Mouse (Mus musculus): Measurements from ENCODE around the gene St3gal5. TPM values are rescaled to one million over a fixed set of nuclear protein-coding genes. Genes with fewer than 3 reads are reported as not detected.

Gene St3gal5
- total and polyA plus RNA-seq, 3 experiments: 4.0 to 21.4 (median 19.8) TPM

DNA sequence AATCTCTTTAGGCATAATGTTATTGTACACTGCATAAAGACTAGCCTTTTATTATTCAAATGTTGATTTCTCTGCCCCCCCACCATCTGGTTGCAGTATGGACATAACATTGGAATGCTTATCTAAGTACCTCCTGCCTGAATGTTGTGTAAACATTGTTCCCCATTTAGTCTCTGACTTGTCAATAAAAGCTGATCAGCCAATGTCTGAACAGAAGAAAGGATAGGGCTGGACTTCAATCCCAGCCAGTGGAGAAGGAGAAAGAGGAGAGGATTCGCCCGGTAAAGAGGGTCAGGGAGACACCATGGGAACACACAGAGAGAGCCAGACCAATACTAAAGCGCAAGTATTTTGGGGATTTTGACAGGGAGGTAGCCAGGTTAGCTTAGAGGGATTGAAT lies 78.0 kb downstream of the St3gal5 start:
- TF ChIP-seq SMC3 (IDR thresholded peaks at IDR 0.05; ENCODE audit: low read depth, low read length) (no peak), ZC3H11A (IDR thresholded peaks at IDR 0.05; ENCODE audit: low read depth, low read length) (no peak), JUND (conservative IDR thresholded peaks at IDR 0.05; ENCODE audit: low read depth, low read length) (no peak), CHD2 (IDR thresholded peaks at IDR 0.05; ENCODE audit: low read length) (no peak)
- dilution Hi-C loops (cut with MboI; ENCODE audit: extremely low pct_ligation_motif_present, extremely low pct_unique_long_range_greater_than_20kb, low sequenced_read_pairs) (no loop called here), in situ Hi-C loops (cut with MboI; ENCODE audit: low pct_ligation_motif_present, low pct_unique_long_range_greater_than_20kb, low sequenced_read_pairs) (no loop called here)
- no peak for DNase-seq (ENCODE audit: extremely low read depth)
- Histone ChIP-seq H3K27me3 (replicated peaks) (peaks cover 4% of the 10 kb centered on the region), H3K4me2 (ENCODE audit: insufficient read depth, low read depth, poor library complexity, severe bottlenecking) (no peak overlapping the region), H3K27ac (ENCODE audit: insufficient read depth, low read depth) (no peak overlapping the region), H3K9me3 (replicated peaks; ENCODE audit: low read length) (no peaks in the 10 kb centered on the region), H3K4me1 (ENCODE audit: control insufficient read depth in 1 of 2, insufficient read depth in 2 of 2) (no peaks in the 10 kb centered on the region), H3K79me2 (replicated peaks; ENCODE audit: control insufficient read depth, extremely low read depth, insufficient read depth, poor library complexity, severe bottlenecking) (no peaks in the 10 kb centered on the region), H3K9ac (ENCODE audit: insufficient read depth, low read depth) (no peak overlapping the region), H3K36me3 (replicated peaks in 1 of 2; ENCODE audit: control insufficient read depth in 1 of 2, insufficient read depth in 1 of 2, low read length in 1 of 2) (no peaks in the 10 kb centered on the region), H3K4me3 (replicated peaks in 1 of 3; ENCODE audit: low read depth in 2 of 3, low read length in 2 of 3, poor library complexity in 1 of 3) (no peak overlapping the region)

DNA sequence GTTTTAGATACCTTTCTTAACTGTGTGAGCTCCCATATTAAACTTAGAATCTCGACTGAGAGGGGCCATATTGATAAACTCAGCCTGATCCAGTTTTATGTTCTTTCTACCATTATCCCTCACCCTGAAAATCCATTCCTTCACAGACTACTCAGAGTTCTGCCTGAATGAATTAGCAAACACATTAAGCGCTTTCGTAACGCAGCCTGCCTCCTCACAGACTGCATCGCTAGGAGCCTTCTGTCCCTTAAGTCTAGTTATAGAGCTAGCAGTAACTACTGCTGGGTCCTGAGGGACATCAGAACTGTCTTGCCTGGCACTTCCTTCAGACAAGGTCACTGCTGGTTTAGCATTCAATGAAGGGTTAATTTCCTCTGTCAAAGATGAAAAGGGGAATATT lies 78.6 kb downstream of the St3gal5 start:
- Histone ChIP-seq H3K36me3 (replicated peaks in 1 of 2; ENCODE audit: control insufficient read depth in 1 of 2, insufficient read depth in 1 of 2, low read length in 1 of 2) (no peaks in the 10 kb centered on the region), H3K9me3 (replicated peaks; ENCODE audit: low read length) (no peaks in the 10 kb centered on the region), H3K4me1 (ENCODE audit: control insufficient read depth in 1 of 2, insufficient read depth in 2 of 2) (0 out of 4 replicates have a peak, but pooled peaks cover 0 to 3% of the 10 kb centered on the region in 2 experiments), H3K27ac (ENCODE audit: insufficient read depth, low read depth) (no peak overlapping the region), H3K9ac (ENCODE audit: insufficient read depth, low read depth) (no peak overlapping the region), H3K4me3 (replicated peaks in 1 of 3; ENCODE audit: low read depth in 2 of 3, low read length in 2 of 3, poor library complexity in 1 of 3) (no peak overlapping the region), H3K79me2 (replicated peaks; ENCODE audit: control insufficient read depth, extremely low read depth, insufficient read depth, poor library complexity, severe bottlenecking) (no peaks in the 10 kb centered on the region), H3K27me3 (replicated peaks) (peaks cover 4% of the 10 kb centered on the region), H3K4me2 (ENCODE audit: insufficient read depth, low read depth, poor library complexity, severe bottlenecking) (no peak overlapping the region)
- TF ChIP-seq MYC (IDR thresholded peaks at IDR 0.05; ENCODE audit: low read depth, low read length) (no peak), JUN (IDR thresholded peaks at IDR 0.05; ENCODE audit: insufficient read depth, low read depth, low read length) (no peak), ZNF384 (IDR thresholded peaks at IDR 0.05; ENCODE audit: low read depth, low read length) (no peak), MAX (IDR thresholded peaks at IDR 0.05; ENCODE audit: low read length) (no peak), UBTF (IDR thresholded peaks at IDR 0.05; ENCODE audit: low read depth, low read length) (no peak), ZMIZ1 (IDR thresholded peaks at IDR 0.05; ENCODE audit: low read depth, low read length) (no peak)
- DNase-seq (ENCODE audit: extremely low read depth): no peak
- in situ Hi-C loops (cut with MboI; ENCODE audit: low pct_ligation_motif_present, low pct_unique_long_range_greater_than_20kb, low sequenced_read_pairs) (no loop called here), dilution Hi-C loops (cut with MboI; ENCODE audit: extremely low pct_ligation_motif_present, extremely low pct_unique_long_range_greater_than_20kb, low sequenced_read_pairs) (no loop called here)

DNA sequence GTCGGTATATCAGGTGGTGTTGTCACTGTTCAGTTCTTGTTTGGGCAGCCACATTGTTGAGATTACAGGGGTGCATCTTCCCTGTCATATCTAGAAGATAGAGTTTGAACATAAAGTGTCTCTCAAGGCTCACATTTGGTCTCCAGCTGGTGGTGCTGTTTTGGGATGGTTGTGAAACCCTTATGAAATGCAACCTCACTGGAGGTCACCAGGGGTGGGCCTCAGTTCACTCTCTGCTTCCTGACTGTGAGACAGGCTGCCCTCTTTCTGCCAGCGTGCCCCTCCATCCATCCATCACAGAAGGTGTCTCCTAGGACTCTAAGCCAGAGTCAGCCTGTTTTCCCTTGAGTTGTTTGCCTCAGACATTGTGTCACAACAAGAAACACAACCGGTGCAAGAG lies 80.0 kb downstream of the St3gal5 start:
- no peaks in the 10 kb centered on the region for H3K79me2 ChIP-seq (replicated peaks; ENCODE audit: control insufficient read depth, extremely low read depth, insufficient read depth, poor library complexity, severe bottlenecking)
- H3K4me2 ChIP-seq (ENCODE audit: insufficient read depth, low read depth, poor library complexity, severe bottlenecking): no peak overlapping the region
- no peaks in the 10 kb centered on the region for H3K9me3 ChIP-seq (replicated peaks; ENCODE audit: low read length)
- dilution Hi-C loops (cut with MboI; ENCODE audit: extremely low pct_ligation_motif_present, extremely low pct_unique_long_range_greater_than_20kb, low sequenced_read_pairs) (no loop called here), in situ Hi-C loops (cut with MboI; ENCODE audit: low pct_ligation_motif_present, low pct_unique_long_range_greater_than_20kb, low sequenced_read_pairs) (no loop called here)
- H3K4me1 ChIP-seq (ENCODE audit: control insufficient read depth in 1 of 2, insufficient read depth in 2 of 2): 0 out of 4 replicates have a peak, but pooled peaks cover 0 to 4% of the 10 kb centered on the region in 2 experiments
- no peak overlapping the region for H3K27ac ChIP-seq (ENCODE audit: insufficient read depth, low read depth)
- TF ChIP-seq TBP (conservative IDR thresholded peaks at IDR 0.05; ENCODE audit: low read depth, low read length) (no peak), MXI1 (IDR thresholded peaks at IDR 0.05; ENCODE audit: low read depth, low read length) (no peak)
- no peak overlapping the region for H3K4me3 ChIP-seq (replicated peaks in 1 of 3; ENCODE audit: low read depth in 2 of 3, low read length in 2 of 3, poor library complexity in 1 of 3)
- no peak overlapping the region for H3K9ac ChIP-seq (ENCODE audit: insufficient read depth, low read depth)
- no peak for DNase-seq (ENCODE audit: extremely low read depth)
- no peaks in the 10 kb centered on the region for H3K36me3 ChIP-seq (replicated peaks in 1 of 2; ENCODE audit: control insufficient read depth in 1 of 2, insufficient read depth in 1 of 2, low read length in 1 of 2)
- peaks cover 5% of the 10 kb centered on the region for H3K27me3 ChIP-seq (replicated peaks)
